Mouse (Mus musculus) embryonic facial prominence, embryonic 11.5 days (tissue): ENCODE data around the gene Olfr872. TPM values are rescaled to one million over a fixed set of nuclear protein-coding genes. Genes with fewer than 3 reads are reported as not detected.
"Not testable (repeated sequence)": the region's sequence is repeated elsewhere in the genome, so short reads cannot be mapped to it uniquely, and the experiment has no call there.

ENCODE experiments used
- ATAC-seq: fragments of 200-750 bp; cut with Nextera tagmentation; replicated peaks from 2 replicates; pipeline ENCODE4 v1.8.0; 2017; ENCODE audit warnings: low read depth; ENCODE audit not compliant: insufficient number of reproducible peaks, low FRiP score, low TSS enrichment
- DNase-seq: peaks from one replicate; pipeline ENCODE4 v3.0.0-alpha.2; 2015; ENCODE audit warnings: low spot score
- H3K27ac ChIP-seq: fragments of 300-500 bp; sonication (generic); replicated peaks from 2 replicates; pipeline ENCODE4 v1.5.1; 2014; ENCODE audit warnings: mild to moderate bottlenecking, low read depth, low read length, control low read depth
- H3K27me3 ChIP-seq: fragments of 300-500 bp; sonication (generic); 2 replicates; pipeline ENCODE4 v1.6.1; 2014; ENCODE audit warnings: mild to moderate bottlenecking, low read length, moderate library complexity, mixed read lengths; ENCODE audit not compliant: control insufficient read depth, insufficient read depth
- H3K36me3 ChIP-seq: fragments of 300-500 bp; sonication (generic); replicated peaks from 2 replicates; pipeline ENCODE4 v1.6.1; 2014; ENCODE audit warnings: low read depth, mild to moderate bottlenecking, low read length, moderate library complexity, mixed read lengths; ENCODE audit not compliant: control insufficient read depth, insufficient read depth
- H3K4me1 ChIP-seq: fragments of 300-500 bp; sonication (generic); 2 replicates; pipeline ENCODE4 v1.6.1; 2014; ENCODE audit warnings: low read length, mixed read lengths; ENCODE audit not compliant: control insufficient read depth, insufficient read depth
- H3K4me2 ChIP-seq: fragments of 300-500 bp; sonication (generic); 2 replicates; pipeline ENCODE4 v1.6.1; 2014; ENCODE audit warnings: low read depth, mild to moderate bottlenecking, control low read depth, low read length, moderate library complexity
- H3K4me3 ChIP-seq: fragments of 300-500 bp; sonication (generic); 2 replicates; pipeline ENCODE4 v1.5.1; 2014; ENCODE audit warnings: low read depth, low read length, control low read depth
- H3K9ac ChIP-seq: fragments of 300-500 bp; sonication (generic); replicated peaks from 2 replicates; pipeline ENCODE4 v1.6.1; 2014; ENCODE audit warnings: mild to moderate bottlenecking, control low read depth, low read length
- H3K9me3 ChIP-seq: fragments of 300-500 bp; sonication (generic); replicated peaks from 2 replicates; pipeline ENCODE4 v1.6.1; 2016; ENCODE audit warnings: mild to moderate bottlenecking, low read length, inconsistent platforms, mixed read lengths; ENCODE audit not compliant: control insufficient read depth
- WGBS: fragments of 180-500 bp; shearing (Covaris S2); extraction: QIAGEN DNeasy Blood & Tissue Kit; methylation state at CpG from one replicate; pipeline ENCODE4 v1.1.7; 2014; 5-methylcytosine and 5-hydroxymethylcytosine counted together
- polyA plus RNA-seq: library from polyadenylated mRNA; unstranded; fragments of >200 nt; fragmentation: Nextera tagmentation; extraction: Ambion mirVana; gene quantifications from 2 replicates; pipeline ENCODE4 v1.2.1, GENCODE M21; 2014

Olfr872 gene
- polyA plus RNA-seq, 1 experiment from 2014 or later, result not detected

DNA sequence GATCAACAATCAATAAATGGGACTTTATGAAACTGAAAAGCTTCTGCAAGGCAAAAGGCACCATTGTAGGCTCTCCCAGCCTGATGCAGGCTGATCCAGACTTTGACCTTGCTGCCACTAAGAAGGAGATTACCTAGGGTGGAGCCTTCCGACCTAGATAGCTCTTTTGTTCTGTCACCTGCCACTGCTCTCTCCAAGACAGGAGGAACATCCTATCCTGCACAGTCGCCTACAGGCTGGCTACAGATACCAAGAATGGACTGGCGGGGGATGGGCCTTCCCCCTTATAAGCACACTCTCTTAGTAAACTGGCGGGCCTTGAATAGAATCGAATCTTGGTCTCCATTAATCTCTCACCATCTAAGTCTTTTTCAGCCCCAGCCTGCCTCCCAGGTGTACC is 58.6 kb downstream of the Olfr872 start:
- not testable (repeated sequence) for H3K4me3 ChIP-seq, ATAC-seq, H3K36me3 ChIP-seq, DNase-seq, H3K9me3 ChIP-seq, H3K4me1 ChIP-seq, H3K4me2 ChIP-seq, H3K9ac ChIP-seq, H3K27me3 ChIP-seq, H3K27ac ChIP-seq
- WGBS, result 79% methylated on average over 5 of the region's 5 CpGs

DNA sequence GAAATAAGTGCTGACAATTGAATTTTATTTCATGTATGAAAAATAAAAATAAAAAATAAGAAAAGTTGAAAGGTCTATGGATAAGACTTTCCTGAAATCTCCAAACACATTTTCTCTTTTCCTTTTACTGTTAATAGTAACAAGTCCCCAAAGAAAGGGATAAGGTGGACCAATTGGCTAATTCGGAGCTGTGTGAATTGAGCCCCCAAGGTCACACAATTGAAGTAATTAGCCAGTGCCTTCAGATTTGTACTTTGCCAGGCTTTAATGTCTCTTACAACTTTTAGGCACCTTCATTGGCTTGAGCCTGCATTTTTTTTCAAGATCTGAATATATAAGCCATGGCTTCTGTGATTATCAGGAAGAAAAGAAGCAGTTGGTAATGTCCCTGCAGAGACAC is 61.3 kb downstream of the Olfr872 start, which contains the start of gene Olfr873:
Gene Olfr873, plus strand, starts transcription at position 301 of the 400 bp plus-strand sequence.
- Histone ChIP-seq H3K9me3 (no peaks in the 10 kb centered on the region), H3K27ac (no peak within 1 kb of the TSS), H3K4me2 (no peak within 1 kb of the TSS), H3K27me3 (no peaks in the 10 kb centered on the region), H3K9ac (no peak within 1 kb of the TSS), H3K4me3 (no peak within 1 kb of the TSS), H3K36me3 (no peaks in the 10 kb centered on the region), H3K4me1 (no peaks in the 10 kb centered on the region)
- ATAC-seq (no peak), DNase-seq (no peak)
- WGBS, result 85% methylated on average over 1 of the region's 1 CpGs

Other genes with a start within 250 kb of the Olfr872 start
- gene Olfr866, start 209.1 kb upstream of the Olfr872 start, polyA plus RNA-seq, result not detected in 2 replicates
- gene Olfr867, start 179.6 kb upstream of the Olfr872 start, polyA plus RNA-seq, result not detected in 2 replicates
- not detected in 2 replicates for gene Olfr868, start 138.5 kb upstream of the Olfr872 start, polyA plus RNA-seq
- gene Olfr869, start 108.1 kb upstream of the Olfr872 start, polyA plus RNA-seq, result not detected in 2 replicates
- not detected in 2 replicates for gene Olfr870, start 63.1 kb upstream of the Olfr872 start, polyA plus RNA-seq
- gene Olfr871, start 24.9 kb upstream of the Olfr872 start, polyA plus RNA-seq, result not detected in 2 replicates
- not detected in 2 replicates for gene Olfr39, start 45.2 kb downstream of the Olfr872 start, polyA plus RNA-seq
- gene Olfr873, start 61.4 kb downstream of the Olfr872 start, polyA plus RNA-seq, result not detected in 2 replicates
- gene Olfr18, start 99.0 kb downstream of the Olfr872 start, polyA plus RNA-seq, result 0.11 TPM in 1 of 2 replicates, not detected in the other
- gene Zfp560, start 148.1 kb downstream of the Olfr872 start, polyA plus RNA-seq, result 36.9 and 37.1 TPM in 2 replicates
- 31.2 and 34.6 TPM in 2 replicates for gene Zfp26, start 223.0 kb downstream of the Olfr872 start, polyA plus RNA-seq